Mouse (Mus musculus): ENCODE results near the gene Zfp292. TPM values are rescaled to one million over a fixed set of nuclear protein-coding genes. Genes with fewer than 3 reads are reported as not detected.

Gene Zfp292
- total RNA-seq, 4 experiments from 2014 or later: 25.4 to 29.6 (median 28.5) TPM

DNA sequence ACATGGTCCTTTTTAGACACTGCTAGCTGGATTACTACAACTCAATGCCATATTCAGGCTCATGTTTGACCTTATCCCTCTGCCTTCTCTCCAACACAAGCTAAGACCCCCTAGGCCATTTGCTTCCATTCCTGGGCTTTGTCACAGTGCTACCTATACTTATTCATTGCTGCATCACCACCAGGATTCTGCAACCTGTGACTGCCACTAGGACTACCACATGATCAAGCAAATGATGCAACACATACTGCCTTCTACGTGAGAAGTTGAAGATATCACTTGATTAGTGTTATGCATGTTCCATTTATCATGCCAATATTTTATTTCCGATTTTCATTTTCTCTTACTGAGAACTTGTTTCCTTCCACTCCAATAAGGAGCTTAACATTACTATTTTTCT lies 84.8 kb downstream of the Zfp292 start:
- DNase-seq (ENCODE audit: low spot score in 2 of 2): no peak

DNA sequence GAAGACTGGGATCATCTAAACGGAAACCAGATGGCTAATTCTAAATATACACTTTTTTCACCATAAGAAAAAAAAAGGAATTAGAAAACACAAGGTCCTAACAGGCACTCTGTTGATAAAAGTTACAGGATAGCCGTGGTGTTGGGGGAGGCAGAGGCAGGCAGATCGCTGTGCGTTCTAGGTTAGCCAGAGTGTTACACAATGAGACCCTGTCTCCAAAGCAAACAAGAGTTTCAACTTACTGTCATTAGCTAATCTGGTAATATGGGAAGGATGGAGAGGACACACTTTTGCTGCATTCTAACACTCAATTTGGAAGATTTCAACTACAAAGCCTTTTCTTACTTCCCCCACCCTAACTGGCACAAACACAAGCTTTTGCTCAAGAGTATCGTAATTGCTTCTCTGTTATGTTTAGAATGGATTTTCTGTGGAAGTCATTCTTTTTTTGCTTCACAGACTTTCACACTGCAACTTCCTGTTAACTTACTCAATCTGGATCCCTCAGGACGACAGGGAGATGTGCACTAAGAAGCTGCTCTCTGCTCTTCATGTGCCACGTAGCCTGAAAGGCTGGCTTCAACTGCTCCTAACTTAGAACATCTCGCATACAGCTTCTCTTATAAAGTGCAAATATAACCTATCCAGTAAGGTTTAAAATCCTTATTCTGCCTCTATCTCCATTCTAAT lies 85.3 kb downstream of the Zfp292 start:
- DNase-seq (ENCODE audit: low spot score in 2 of 2): no peak

DNA sequence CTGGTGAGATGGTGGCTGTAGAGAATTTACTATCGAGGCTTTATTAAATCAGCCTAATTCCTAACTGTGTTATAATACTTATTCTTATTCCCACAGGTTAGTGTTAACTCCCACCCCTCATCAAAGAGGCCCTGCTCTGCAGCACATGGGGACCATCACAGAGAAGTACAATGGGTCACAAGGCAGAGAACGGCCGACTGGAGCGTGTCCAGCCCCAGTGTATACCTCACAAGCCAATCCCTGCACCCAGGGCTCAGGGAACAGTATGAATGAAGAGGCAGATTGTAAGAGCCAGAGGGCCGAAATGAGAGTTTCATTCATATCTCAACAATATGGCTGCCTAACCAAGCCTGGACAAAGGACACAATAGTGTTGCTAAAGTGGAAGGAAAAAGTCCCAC lies 86.5 kb downstream of the Zfp292 start:
- DNase-seq (ENCODE audit: low spot score in 2 of 2): no peak

DNA sequence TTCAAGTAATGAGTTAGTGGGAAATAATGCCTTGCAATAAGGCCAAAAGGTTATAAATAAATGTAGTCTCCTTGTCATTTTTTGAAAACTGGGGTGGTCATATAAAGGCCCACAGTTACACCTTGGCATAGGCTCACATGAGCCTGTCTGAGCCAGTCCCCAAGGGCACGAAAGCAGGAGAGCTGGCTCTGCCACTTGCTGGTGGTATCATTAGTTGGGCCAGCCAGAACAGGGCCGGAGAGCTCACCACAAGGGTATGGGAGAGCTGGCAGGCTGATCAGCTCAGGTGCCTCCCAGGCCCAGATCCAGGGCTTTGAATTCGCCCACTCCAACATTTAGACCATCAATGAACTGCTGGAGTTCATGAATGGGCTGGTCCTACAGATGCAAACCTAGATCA lies 96.3 kb downstream of the Zfp292 start:
- DNase-seq (ENCODE audit: low spot score in 2 of 2): no peak

DNA sequence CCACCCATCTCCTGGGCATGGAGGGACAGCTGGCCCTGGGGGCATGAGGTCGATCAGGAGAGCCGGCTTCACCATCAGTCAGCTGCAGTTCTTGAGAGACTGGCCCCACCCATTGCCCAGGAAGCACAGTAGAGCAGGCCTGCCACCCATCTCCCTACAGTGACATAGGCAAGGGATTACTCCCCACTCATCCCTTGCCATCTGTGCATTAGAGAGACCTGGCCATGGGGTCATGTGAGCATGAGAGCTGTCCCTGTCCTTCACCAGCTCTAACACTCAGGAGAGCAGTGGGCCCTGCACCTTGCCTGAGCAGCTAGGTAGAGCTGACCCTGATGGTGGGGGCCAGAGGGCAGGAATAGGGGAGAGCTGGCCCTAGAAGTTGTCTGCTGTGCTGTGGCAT lies 97.1 kb downstream of the Zfp292 start:
- DNase-seq (ENCODE audit: low spot score in 2 of 2): no peak

DNA sequence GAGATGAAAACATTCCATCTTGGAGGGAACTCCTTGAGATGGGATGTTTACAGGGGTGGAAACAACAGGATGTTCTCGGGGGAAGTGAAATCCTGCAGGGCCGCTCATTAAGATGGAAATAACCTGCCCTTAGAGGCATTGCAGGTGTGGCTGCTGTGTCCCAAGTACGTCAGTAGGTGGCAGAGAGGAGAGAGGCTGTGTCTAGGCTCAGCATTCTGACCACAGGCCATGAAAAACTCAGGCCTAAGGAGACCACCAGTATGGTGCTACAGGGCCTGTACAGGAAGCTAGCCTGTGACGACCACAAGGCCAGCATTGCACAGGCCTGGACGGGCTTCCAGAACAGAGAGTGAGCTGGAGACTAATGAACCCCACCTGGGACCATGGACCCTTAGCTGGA lies 97.9 kb downstream of the Zfp292 start:
- no peak for DNase-seq (ENCODE audit: low spot score in 2 of 2)

DNA sequence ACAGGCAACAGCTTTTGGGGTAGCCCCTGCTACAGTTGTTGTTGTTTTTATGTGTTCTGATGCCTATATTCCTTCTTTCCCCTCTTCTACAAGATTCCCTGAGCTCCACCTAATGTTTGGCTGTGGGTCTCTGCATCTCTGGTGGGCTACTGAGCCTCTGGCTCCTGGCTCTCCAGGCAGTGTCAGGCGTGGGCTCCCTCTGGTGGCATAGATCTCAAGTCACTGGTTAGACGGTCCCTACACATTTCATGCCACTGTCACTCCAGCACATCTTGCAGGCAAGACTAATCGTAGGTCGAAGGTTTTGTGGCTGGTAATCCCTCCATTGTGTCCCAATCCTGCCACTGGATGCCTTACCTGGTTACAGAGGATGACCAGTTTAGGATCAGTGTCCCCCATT lies 100.0 kb downstream of the Zfp292 start:
- DNase-seq (ENCODE audit: low spot score in 2 of 2): no peak

DNA sequence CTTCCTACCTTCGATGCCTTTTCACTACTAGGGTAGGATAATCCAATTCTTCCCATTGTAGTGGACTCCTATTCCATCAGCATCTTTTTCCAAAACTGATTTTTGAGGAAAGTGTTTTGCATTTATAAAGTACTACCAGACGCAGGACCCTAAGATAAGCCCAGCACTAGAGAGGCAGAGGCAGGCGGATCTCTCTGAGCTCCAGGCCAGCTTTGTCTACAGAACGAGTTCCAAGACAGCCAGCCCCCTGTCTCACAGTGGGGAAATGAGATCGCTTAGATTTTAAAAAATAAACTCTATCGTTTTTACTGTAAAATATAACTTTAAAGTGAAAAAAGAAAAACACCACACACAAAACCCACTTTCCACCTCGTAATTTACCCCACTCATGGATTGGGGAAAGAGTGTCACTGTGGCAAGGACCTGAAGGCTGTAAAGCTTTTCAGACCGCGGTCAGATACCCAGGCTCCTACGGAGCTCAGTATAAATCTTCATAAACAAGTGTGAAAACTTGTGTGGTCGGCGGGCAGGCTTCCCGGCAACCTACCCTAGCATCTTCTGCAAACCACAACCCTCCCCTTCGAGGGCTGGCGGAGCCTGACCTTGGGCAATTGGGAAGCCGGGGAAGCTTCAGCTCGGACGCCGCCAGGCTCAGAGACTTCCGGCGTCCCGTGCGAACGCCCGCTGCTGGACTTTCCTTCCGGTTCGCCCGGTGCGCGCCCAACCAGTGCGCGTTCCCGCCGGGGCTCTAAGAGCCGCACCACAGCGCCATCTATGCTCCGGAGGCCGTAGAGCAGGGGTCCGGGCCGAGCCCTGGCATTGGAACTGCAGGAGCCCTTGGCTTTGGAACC lies 104.9 kb downstream of the Zfp292 start, which contains the start of gene Smim8:
Gene Smim8 (minus strand): TSS at position 747 of the 851 bp plus-strand sequence.
- peak; percentile 76 to 89 for DNase-seq (ENCODE audit: low spot score in 2 of 2)

DNA sequence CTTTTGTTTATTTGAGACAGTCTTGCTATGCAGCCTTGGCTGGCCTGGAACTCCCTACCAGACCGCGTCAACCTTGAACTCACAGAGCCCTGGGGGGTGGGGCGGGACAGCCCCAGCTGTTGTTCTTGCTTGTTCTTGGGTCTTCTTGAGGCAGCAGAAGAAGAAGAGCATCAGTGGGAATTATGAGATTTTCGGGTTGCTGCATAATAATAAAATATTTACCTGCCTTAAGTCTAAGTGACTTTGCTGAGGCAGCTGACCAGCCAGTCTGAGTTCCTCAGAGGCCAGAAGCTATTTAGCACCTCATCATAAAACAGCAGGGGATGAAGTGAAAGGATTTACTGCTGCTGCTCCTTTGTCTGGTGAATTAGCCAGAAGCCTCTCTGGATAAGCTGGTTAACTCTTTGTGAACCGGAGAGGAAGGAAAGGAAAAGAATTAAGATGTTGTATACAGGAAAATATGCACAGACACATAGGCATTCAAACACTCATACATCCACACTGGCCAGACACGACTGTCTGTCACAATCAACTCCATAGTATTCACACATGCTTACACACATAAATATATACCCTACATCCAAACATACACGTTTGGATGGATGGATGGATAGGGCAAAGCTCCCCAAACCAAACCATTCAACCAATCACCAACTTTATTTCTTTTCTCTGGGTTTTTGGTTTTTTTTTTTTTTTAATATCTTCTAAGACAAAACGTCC lies 110.9 kb downstream of the Zfp292 start:
- DNase-seq (ENCODE audit: low spot score in 2 of 2): no peak

DNA sequence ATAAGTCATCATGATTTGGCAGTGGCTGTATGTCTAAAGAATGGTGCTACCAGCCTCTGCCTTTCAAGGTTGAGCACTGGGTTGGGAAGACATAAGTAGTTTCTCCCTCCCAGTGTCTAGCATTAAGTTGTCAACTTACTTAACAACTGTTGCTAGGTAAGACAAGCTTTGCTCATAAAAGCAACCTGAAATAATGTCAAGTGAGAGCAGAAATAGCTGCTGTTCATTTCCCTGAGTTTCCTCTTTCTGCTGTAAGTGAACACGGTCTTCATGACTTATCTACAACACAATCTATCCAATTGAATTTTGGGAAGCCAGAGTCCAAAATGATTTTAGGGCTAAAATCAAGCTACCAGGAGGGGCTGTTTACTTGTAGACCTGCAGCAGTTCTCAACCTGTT lies 126.6 kb downstream of the Zfp292 start, which contains the start of gene Gm136:
Gene Gm136 (minus strand): TSS at position 101 of the 400 bp plus-strand sequence.
- DNase-seq (ENCODE audit: low spot score in 2 of 2): no peak

Other genes with a start within 250 kb of the Zfp292 start
- gene Slc35a1, start 195.5 kb downstream of the Zfp292 start, total RNA-seq (2022): 10 to 100 TPM; 19.1 to 28.1 (median 23.7) TPM
- gene Cfap206, start 152.8 kb downstream of the Zfp292 start, total RNA-seq (2022): 1 to 10 TPM; 1.1 to 1.4 (median 1.3) TPM
- not detected for gene Gm136, start 126.7 kb downstream of the Zfp292 start, total RNA-seq (2022)
- gene Smim8, start 104.5 kb downstream of the Zfp292 start, total RNA-seq (2022): 10 to 100 TPM; 17.2 to 22.6 (median 21.8) TPM
- gene Cga, start 10.8 kb upstream of the Zfp292 start, total RNA-seq (2022): not detected

Data from layer of hippocampus, adult 8-10 months (tissue).